Comparison of ENCODE assay signal across 8 mouse cellular contexts in the genomic region with DNA sequence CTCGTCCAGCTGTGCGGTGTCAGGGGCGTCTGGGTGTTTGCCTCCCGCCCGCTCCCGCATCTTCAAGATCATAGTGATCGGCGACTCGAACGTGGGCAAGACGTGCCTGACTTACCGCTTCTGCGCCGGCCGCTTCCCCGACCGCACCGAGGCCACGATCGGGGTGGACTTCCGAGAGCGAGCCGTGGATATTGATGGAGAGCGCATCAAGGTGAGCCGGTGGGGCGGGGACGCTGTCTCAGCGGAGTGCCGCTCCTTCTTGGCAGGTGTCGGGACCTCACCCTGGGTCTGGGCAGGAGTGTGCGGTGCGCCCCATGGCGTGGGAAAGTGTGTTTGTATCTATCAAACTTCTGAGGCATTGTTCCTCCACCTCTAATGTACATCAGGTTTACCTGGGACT. TPM values are rescaled to one million over a fixed set of nuclear protein-coding genes. Genes with fewer than 3 reads are reported as not detected.
DNase-seq lines count a peak whose midpoint lies in the region; ATAC-seq and TF ChIP-seq lines count a peak whose summit lies in the region.

No protein-coding gene starts in this region.

- no peak for TF ChIP-seq CTCF in G1E (IDR thresholded peaks at IDR 0.05; ENCODE audit: low read depth, low read length)

- H3K27me3 ChIP-seq in heart, embryonic 12.5 days (replicated peaks): no peaks in the 10 kb centered on the region
- no peaks in the 10 kb centered on the region for H3K27me3 ChIP-seq in G1E (ENCODE audit: insufficient read depth, low read length)
- no peaks in the 10 kb centered on the region for H3K27me3 ChIP-seq in hindbrain, embryonic 11.5 days (ENCODE audit: control insufficient read depth, insufficient read depth, low read length)

- H3K4me1 ChIP-seq in heart, embryonic 12.5 days (replicated peaks): peaks cover 21% of the 10 kb centered on the region
- peaks cover 28% of the 10 kb centered on the region for H3K4me1 ChIP-seq in G1E (ENCODE audit: insufficient read depth, low read depth, low read length)
- H3K4me1 ChIP-seq in hindbrain, embryonic 11.5 days (replicated peaks; ENCODE audit: control insufficient read depth, insufficient read depth, low read length): no peaks in the 10 kb centered on the region

- H3K9me3 ChIP-seq in heart, embryonic 12.5 days (replicated peaks): no peaks in the 10 kb centered on the region
- H3K9me3 ChIP-seq in G1E (replicated peaks): no peaks in the 10 kb centered on the region
- H3K9me3 ChIP-seq in hindbrain, embryonic 11.5 days (ENCODE audit: control insufficient read depth, low read length): no peaks in the 10 kb centered on the region

- peak overlapping the region; percentile 77 for H3K4me3 ChIP-seq in heart, embryonic 12.5 days
- peak overlapping the region; percentile 97 for H3K4me3 ChIP-seq in G1E (ENCODE audit: low read depth, low read length)
- peak overlapping the region; percentile 69 for H3K4me3 ChIP-seq in hindbrain, embryonic 11.5 days (ENCODE audit: low read depth, low read length)

- no peak; the same call in 1 of the 2 replicates for ATAC-seq in heart, embryonic 12.5 days (ENCODE audit: insufficient number of reproducible peaks, low FRiP score)
- no peak for ATAC-seq in G1E (ENCODE audit: extremely low read depth, insufficient number of reproducible peaks, low FRiP score, poor library complexity, severe bottlenecking)
- no peak; the same call in 1 of the 2 replicates for ATAC-seq in hindbrain, embryonic 11.5 days (ENCODE audit: low FRiP score)
- ATAC-seq in megakaryocyte-erythroid progenitor cell, adult 5-6 weeks (replicated peaks; ENCODE audit: low FRiP score, low TSS enrichment, poor library complexity, severe bottlenecking): peak; percentile 32; the same call in 1 of the 2 replicates

- under 1% methylated on average over 33 of the region's 33 CpGs for WGBS in heart, embryonic 12.5 days
- 0% methylated on average over 32 of the region's 33 CpGs for WGBS in hindbrain, embryonic 11.5 days

- peak overlapping the region; percentile 90 for H3K9ac ChIP-seq in heart, embryonic 12.5 days
- peak overlapping the region; percentile 85 for H3K9ac ChIP-seq in hindbrain, embryonic 11.5 days (ENCODE audit: low read depth, low read length)

- H3K27ac ChIP-seq in heart, embryonic 12.5 days (ENCODE audit: poor library complexity, severe bottlenecking): peak overlapping the region; percentile 91
- H3K27ac ChIP-seq in hindbrain, embryonic 11.5 days (ENCODE audit: low read depth, low read length): peak overlapping the region; percentile 88

- peaks cover 4% of the 10 kb centered on the region; the same call in 1 of the 2 replicates for H3K36me3 ChIP-seq in heart, embryonic 12.5 days
- H3K36me3 ChIP-seq in G1E (replicated peaks): peaks cover 20% of the 10 kb centered on the region
- H3K36me3 ChIP-seq in hindbrain, embryonic 11.5 days (ENCODE audit: control insufficient read depth, insufficient read depth, low read length): no peaks in the 10 kb centered on the region

- peak overlapping the region; percentile 87 for H3K4me2 ChIP-seq in heart, embryonic 12.5 days
- peak overlapping the region; percentile 83 for H3K4me2 ChIP-seq in hindbrain, embryonic 11.5 days (replicated peaks; ENCODE audit: low read depth, low read length)

- DNase-seq in heart, adult 11 months: no peak
- DNase-seq in G1E (ENCODE audit: low spot score): no peak
- no peak for DNase-seq in hindbrain, embryonic 11.5 days (ENCODE audit: low spot score)
- no peak for DNase-seq in retina, postnatal 1 day
- DNase-seq in thymus, postnatal 36 days: no peak
- DNase-seq in layer of hippocampus, adult 9-10 months (ENCODE audit: low spot score): no peak

RNA-seq across cellular contexts. Expression of a gene that starts 0.7 kb away (rescaled TPM):
- polyA plus RNA-seq in heart, embryonic 12.5 days (2016; fragmentation: Nextera tagmentation; extraction: Ambion mirVana): 16.7 and 17.4 TPM in 2 replicates
- total RNA-seq in G1E (2014; fragmentation: Nextera tagmentation): 7.8 and 9.5 TPM in 2 replicates
- total RNA-seq in G1E (2017): 8.1 and 10.3 TPM in 2 replicates
- polyA plus RNA-seq in G1E (2012): 3.0 and 3.2 TPM in 2 replicates
- 11.7 and 16.4 TPM in 2 replicates for polyA plus RNA-seq in hindbrain, embryonic 11.5 days (2014; fragmentation: Nextera tagmentation; extraction: Ambion mirVana)
- 3.7 and 5.6 TPM in 2 replicates for total RNA-seq in megakaryocyte-erythroid progenitor cell, adult 5-6 weeks (2014; fragmentation: Nextera tagmentation)
- 5.6 and 6.8 TPM in 2 replicates for total RNA-seq in megakaryocyte-erythroid progenitor cell, adult 5-6 weeks (2017)
